Mouse (Mus musculus) olfactory bulb, adult 2 months (tissue): Measurements from ENCODE around the gene Gm10392. TPM values are rescaled to one million over a fixed set of nuclear protein-coding genes. Genes with fewer than 3 reads are reported as not detected.
A peak's percentile ranks its signal among the peaks of the same experiment; 100 is the strongest.

Experiments used
- H3K27ac ChIP-seq: fragments of 200-500 bp; 2 replicates; pipeline ENCODE4 v1.5.1; 2012; ENCODE audit warnings: low read depth, low read length; ENCODE audit not compliant: insufficient read depth
- H3K4me1 ChIP-seq: fragments of 200-500 bp; 2 replicates; pipeline ENCODE4 v1.6.1; 2012; ENCODE audit warnings: low read length; ENCODE audit not compliant: control insufficient read depth, insufficient read depth
- H3K4me3 ChIP-seq: fragments of 200-500 bp; 2 replicates; pipeline ENCODE4 v1.5.1; 2012; ENCODE audit warnings: mild to moderate bottlenecking, low read depth, low read length, moderate library complexity; ENCODE audit not compliant: insufficient read depth
- CTCF ChIP-seq: fragments of 200-500 bp; IDR thresholded peaks from 2 replicates; pipeline ENCODE4 v1.5.1; 2012; ENCODE audit warnings: low read depth, mild to moderate bottlenecking, low read length, moderate library complexity; ENCODE audit not compliant: insufficient read depth
- POLR2A ChIP-seq: fragments of 200-500 bp; IDR thresholded peaks from 2 replicates; pipeline ENCODE4 v1.6.1; 2012; ENCODE audit warnings: mild to moderate bottlenecking, low read depth, low read length, moderate library complexity; ENCODE audit not compliant: insufficient read depth
- WGBS: fragments of 180-500 bp; shearing (Covaris S2); methylation state at CpG from one replicate; pipeline ENCODE4 v1.1.7; 2018; 5-methylcytosine and 5-hydroxymethylcytosine counted together
- polyA plus RNA-seq: library from polyadenylated mRNA; stranded (reverse); fragments of >200 nt; gene quantifications from 2 replicates; pipeline ENCODE4 v1.2.4, GENCODE M21; 2012; ENCODE audit warnings: low replicate concordance; ENCODE audit not compliant: missing spikeins, insufficient read depth, insufficient read length

Gm10392 gene
- polyA plus RNA-seq, 1 experiment = not detected

GRCm38 (mm10) chr11:77471407-77471806, 47.6 kb downstream of the Gm10392 start:
- 79% methylated on average over 29 of the region's 29 CpGs for WGBS
- no peak for TF ChIP-seq CTCF
- no peak for TF ChIP-seq POLR2A

GRCm38 (mm10) chr11:77468397-77468796, 50.6 kb downstream of the Gm10392 start:
- 82% methylated on average over 9 of the region's 9 CpGs for WGBS
- H3K27ac ChIP-seq = no peak overlapping the region
- no peak overlapping the region for H3K4me3 ChIP-seq
- peaks cover 20% of the 10 kb centered on the region for H3K4me1 ChIP-seq
- no peak for TF ChIP-seq CTCF
- TF ChIP-seq POLR2A = no peak

More at GRCm38 (mm10) chr11:77471407-77471806, 47.6 kb downstream of the Gm10392 start:
- peaks cover 15% of the 10 kb centered on the region for H3K4me1 ChIP-seq
- H3K4me3 ChIP-seq = no peak overlapping the region
- H3K27ac ChIP-seq = no peak overlapping the region

- H3K4me3 ChIP-seq = peak overlapping the region; percentile 9; the same call in 1 of the 2 replicates
Measured at GRCm38 (mm10) chr11:77467784-77468183, 51.2 kb downstream of the Gm10392 start.

GRCm38 (mm10) chr11:77467157-77467556, 51.8 kb downstream of the Gm10392 start:
- Histone ChIP-seq H3K4me1 (peaks cover 29% of the 10 kb centered on the region), H3K27ac (no peak overlapping the region), H3K4me3 (no peak overlapping the region)
- TF ChIP-seq POLR2A = no peak
- 7% methylated on average over 25 of the region's 25 CpGs for WGBS

More at GRCm38 (mm10) chr11:77467784-77468183, 51.2 kb downstream of the Gm10392 start:
- no peak for TF ChIP-seq POLR2A
- peak; percentile 92 for TF ChIP-seq CTCF
- WGBS = 9% methylated on average over 20 of the region's 20 CpGs
- H3K4me1 ChIP-seq = peaks cover 23% of the 10 kb centered on the region
- H3K27ac ChIP-seq = no peak overlapping the region

Other genes with a start within 250 kb of the Gm10392 start
- gene Coro6, start 56.8 kb downstream of the Gm10392 start, polyA plus RNA-seq = not detected in 2 replicates
- not detected in 2 replicates for gene Ankrd13b, start 29.5 kb downstream of the Gm10392 start, polyA plus RNA-seq
- gene Git1, start 25.6 kb downstream of the Gm10392 start, polyA plus RNA-seq = not detected in 2 replicates
- not detected in 2 replicates for gene Abhd15, start 4.1 kb downstream of the Gm10392 start, polyA plus RNA-seq
- gene Trp53i13, start 3.2 kb downstream of the Gm10392 start, polyA plus RNA-seq = not detected in 2 replicates
- gene Taok1, start 88.6 kb upstream of the Gm10392 start, polyA plus RNA-seq = 34.1 and 50.5 TPM in 2 replicates
- gene Nufip2, start 167.0 kb upstream of the Gm10392 start, polyA plus RNA-seq = 249 TPM in 1 of 2 replicates, not detected in the other
- gene Cryba1, start 206.1 kb upstream of the Gm10392 start, polyA plus RNA-seq = not detected in 2 replicates
- 284 TPM in 1 of 2 replicates, not detected in the other for gene Myo18a, start 244.0 kb upstream of the Gm10392 start, polyA plus RNA-seq